Mouse (Mus musculus) MEL (cell line): ENCODE measurements at regions not wholly inside any gene's neighbourhood (a gene's known extent, or its start where the extent isn't known, plus 50 kb on each side); places are given as distances from the start of the nearest gene placed in this dataset.

Source experiments
- DNase-seq: peaks from one replicate; pipeline ENCODE4 v3.0.0; 2011; ENCODE audit warnings: low read depth, low spot score
- H3K27ac ChIP-seq: 2 replicates; pipeline ENCODE4 v1.5.1; 2012; ENCODE audit warnings: low read depth, mild to moderate bottlenecking, control low read depth, low read length, moderate library complexity; ENCODE audit not compliant: control insufficient read depth
- H3K27me3 ChIP-seq, 2 experiments: fragments of 150-350 bp in 1 of 2; sonication (generic) in 1 of 2; 2 replicates each; pipeline ENCODE4 v1.6.1; 2012; ENCODE audit warnings: low read length in 2 of 2, mild to moderate bottlenecking in 2 of 2, improper control_type of control experiment in 1 of 2, moderate library complexity in 1 of 2; ENCODE audit not compliant: insufficient read depth in 2 of 2, control insufficient read depth in 1 of 2
- H3K36me3 ChIP-seq, 2 experiments: 2 replicates each; pipeline ENCODE4 v1.6.1; 2012 to 2014; ENCODE audit warnings: low read length in 2 of 2, improper control_type of control experiment in 1 of 2, inconsistent platforms in 1 of 2, mild to moderate bottlenecking in 1 of 2; ENCODE audit not compliant: insufficient read depth in 2 of 2, control insufficient read depth in 1 of 2
- H3K4me1 ChIP-seq, 2 experiments: fragments of 150-350 bp in 1 of 2; sonication (generic) in 1 of 2; 2 replicates each; pipeline ENCODE4 v1.6.1; 2012; ENCODE audit warnings: low read length in 2 of 2, improper control_type of control experiment in 1 of 2, mild to moderate bottlenecking in 1 of 2; ENCODE audit not compliant: insufficient read depth in 2 of 2, control insufficient read depth in 1 of 2
- H3K4me3 ChIP-seq, 2 experiments: fragments of 150-350 bp in 1 of 2; sonication (generic) in 1 of 2; 2 replicates each; pipeline ENCODE4 v1.5.1; 2012; ENCODE audit warnings: low read depth in 2 of 2, low read length in 2 of 2, mild to moderate bottlenecking in 2 of 2, moderate library complexity in 2 of 2, control low read depth in 1 of 2, improper control_type of control experiment in 1 of 2; ENCODE audit not compliant: control insufficient read depth in 1 of 2, insufficient read depth in 1 of 2
- H3K79me2 ChIP-seq: 2 replicates; pipeline ENCODE4 v1.6.1; 2012; ENCODE audit warnings: mild to moderate bottlenecking, low read length, moderate library complexity; ENCODE audit not compliant: control insufficient read depth, poor library complexity, insufficient read depth
- H3K9ac ChIP-seq: 2 replicates; pipeline ENCODE4 v1.6.1; 2012; ENCODE audit warnings: low read depth, mild to moderate bottlenecking, control low read depth, low read length, moderate library complexity; ENCODE audit not compliant: control insufficient read depth, poor library complexity, severe bottlenecking
- H3K9me3 ChIP-seq: fragments of 150-350 bp; sonication (generic); replicated peaks from 2 replicates; pipeline ENCODE4 v1.6.1; 2012; ENCODE audit warnings: mild to moderate bottlenecking, low read length, improper control_type of control experiment, moderate library complexity; ENCODE audit not compliant: insufficient read depth
- BHLHE40 ChIP-seq: IDR thresholded peaks from 2 replicates; pipeline ENCODE4 v1.6.1; 2012; ENCODE audit warnings: low read depth, mild to moderate bottlenecking, inconsistent platforms, low read length, improper control_type of control experiment, borderline replicate concordance
- CHD1 ChIP-seq: IDR thresholded peaks from 2 replicates; pipeline ENCODE4 v1.6.1; 2012; ENCODE audit warnings: low read depth, mild to moderate bottlenecking, inconsistent platforms, low read length, improper control_type of control experiment
- CHD2 ChIP-seq: IDR thresholded peaks from 2 replicates; pipeline ENCODE4 v1.6.1; 2011; ENCODE audit warnings: low read length, improper control_type of control experiment
- CTCF ChIP-seq, 3 experiments: IDR thresholded peaks in 2 of 3; conservative IDR thresholded peaks in 1 of 3; 2 replicates each; pipeline ENCODE4 v1.5.1; 2011 to 2012; ENCODE audit warnings: low read length in 3 of 3, low read depth in 2 of 3, mild to moderate bottlenecking in 2 of 3, improper control_type of control experiment in 1 of 3, inconsistent platforms in 1 of 3, mixed read lengths in 1 of 3, moderate library complexity in 1 of 3; ENCODE audit not compliant: control insufficient read depth in 1 of 3, insufficient read depth in 1 of 3, poor library complexity in 1 of 3, severe bottlenecking in 1 of 3
- E2F4 ChIP-seq: IDR thresholded peaks from 2 replicates; pipeline ENCODE4 v1.6.1; 2011; ENCODE audit warnings: low read depth, low read length, improper control_type of control experiment, borderline replicate concordance
- ELF1 ChIP-seq: IDR thresholded peaks from 2 replicates; pipeline ENCODE4 v1.6.1; 2014; ENCODE audit warnings: low read depth, mild to moderate bottlenecking, inconsistent platforms, low read length, improper control_type of control experiment, moderate library complexity
- EP300 ChIP-seq, 2 experiments: IDR thresholded peaks; 2 replicates each; pipeline ENCODE4 v1.6.1; 2011; ENCODE audit warnings: improper control_type of control experiment in 2 of 2, low read length in 2 of 2, low read depth in 1 of 2, mild to moderate bottlenecking in 1 of 2
- ETS1 ChIP-seq: IDR thresholded peaks from 2 replicates; pipeline ENCODE4 v1.6.1; 2012; ENCODE audit warnings: low read depth, mild to moderate bottlenecking, inconsistent platforms, low read length, improper control_type of control experiment, moderate library complexity
- GABPA ChIP-seq: IDR thresholded peaks from 2 replicates; pipeline ENCODE4 v1.6.1; 2012; ENCODE audit warnings: low read depth, mild to moderate bottlenecking, inconsistent platforms, low read length, improper control_type of control experiment, moderate library complexity
- GATA1 ChIP-seq: IDR thresholded peaks from 2 replicates; pipeline ENCODE4 v1.6.1; 2011; ENCODE audit warnings: low read depth, low read length, improper control_type of control experiment
- HCFC1 ChIP-seq: IDR thresholded peaks from 2 replicates; pipeline ENCODE4 v1.6.1; 2012; ENCODE audit warnings: low read depth, mild to moderate bottlenecking, inconsistent platforms, low read length, improper control_type of control experiment, moderate library complexity
- JUND ChIP-seq: IDR thresholded peaks from 2 replicates; pipeline ENCODE4 v1.6.1; 2011; ENCODE audit warnings: low read depth, mild to moderate bottlenecking, improper control_type of control experiment, low read length
- MAFK ChIP-seq: IDR thresholded peaks from 2 replicates; pipeline ENCODE4 v1.6.1; 2011; ENCODE audit warnings: low read depth, mild to moderate bottlenecking, low read length, improper control_type of control experiment, borderline replicate concordance
- MAX ChIP-seq: IDR thresholded peaks from 2 replicates; pipeline ENCODE4 v1.6.1; 2011; ENCODE audit warnings: low read length, improper control_type of control experiment
- MAZ ChIP-seq: IDR thresholded peaks from 2 replicates; pipeline ENCODE4 v1.6.1; 2012; ENCODE audit warnings: low read depth, mild to moderate bottlenecking, inconsistent platforms, low read length, improper control_type of control experiment
- MEF2A ChIP-seq: IDR thresholded peaks from 2 replicates; pipeline ENCODE4 v1.6.1; 2014; ENCODE audit warnings: low read depth, mild to moderate bottlenecking, inconsistent platforms, low read length, improper control_type of control experiment; ENCODE audit not compliant: poor library complexity, insufficient replicate concordance, severe bottlenecking; ENCODE audit errors: extremely low read depth
- MYB ChIP-seq: IDR thresholded peaks from 2 replicates; pipeline ENCODE4 v1.6.1; 2011; ENCODE audit warnings: mild to moderate bottlenecking, low read depth, low read length, improper control_type of control experiment
- MYC ChIP-seq: IDR thresholded peaks from 2 replicates; pipeline ENCODE4 v1.6.1; 2011; ENCODE audit warnings: low read depth, mild to moderate bottlenecking, low read length, improper control_type of control experiment, moderate library complexity
- NELFE ChIP-seq: IDR thresholded peaks from 2 replicates; pipeline ENCODE4 v1.6.1; 2011; ENCODE audit warnings: low read depth, low read length, improper control_type of control experiment
- NRF1 ChIP-seq: IDR thresholded peaks from 2 replicates; pipeline ENCODE4 v1.6.1; 2014; ENCODE audit warnings: low read depth, mild to moderate bottlenecking, inconsistent platforms, low read length, improper control_type of control experiment, moderate library complexity; ENCODE audit not compliant: poor library complexity, insufficient read depth, severe bottlenecking
- POLR2A ChIP-seq, 2 experiments: IDR thresholded peaks; 2 replicates each; pipeline ENCODE4 v1.6.1; 2011 to 2012; ENCODE audit warnings: low read length in 2 of 2, mild to moderate bottlenecking in 2 of 2, control low read depth in 1 of 2, improper control_type of control experiment in 1 of 2, low read depth in 1 of 2, moderate library complexity in 1 of 2; ENCODE audit not compliant: control insufficient read depth in 1 of 2, insufficient read depth in 1 of 2, poor library complexity in 1 of 2
- POLR2AphosphoS2 ChIP-seq: IDR thresholded peaks from 2 replicates; pipeline ENCODE4 v1.6.1; 2011; ENCODE audit warnings: low read length, improper control_type of control experiment
- POLR2AphosphoS5 ChIP-seq: IDR thresholded peaks from 2 replicates; pipeline ENCODE4 v1.6.1; 2012; ENCODE audit warnings: low read depth, borderline replicate concordance, mild to moderate bottlenecking, inconsistent platforms, low read length, moderate library complexity, mixed read lengths
- RAD21 ChIP-seq: IDR thresholded peaks from 2 replicates; pipeline ENCODE4 v1.6.1; 2011; ENCODE audit warnings: mild to moderate bottlenecking, low read depth, low read length, improper control_type of control experiment
- RCOR1 ChIP-seq: IDR thresholded peaks from 2 replicates; pipeline ENCODE4 v1.6.1; 2012; ENCODE audit warnings: low read depth, mild to moderate bottlenecking, inconsistent platforms, low read length, improper control_type of control experiment
- SIN3A ChIP-seq: IDR thresholded peaks from 2 replicates; pipeline ENCODE4 v1.6.1; 2012; ENCODE audit warnings: low read length, improper control_type of control experiment, inconsistent platforms
- SMC3 ChIP-seq: IDR thresholded peaks from 2 replicates; pipeline ENCODE4 v1.6.1; 2011; ENCODE audit warnings: low read depth, low read length, improper control_type of control experiment
- TAL1 ChIP-seq: IDR thresholded peaks from 2 replicates; pipeline ENCODE4 v1.6.1; 2012; ENCODE audit warnings: mild to moderate bottlenecking, inconsistent platforms, low read length, moderate library complexity, mixed read lengths
- TBP ChIP-seq: IDR thresholded peaks from 2 replicates; pipeline ENCODE4 v1.8.0; 2011; ENCODE audit warnings: low read depth, low read length, improper control_type of control experiment
- TCF12 ChIP-seq: IDR thresholded peaks from 2 replicates; pipeline ENCODE4 v1.6.1; 2014; ENCODE audit warnings: low read depth, mild to moderate bottlenecking, inconsistent platforms, low read length, improper control_type of control experiment, moderate library complexity
- UBTF ChIP-seq: IDR thresholded peaks from 2 replicates; pipeline ENCODE4 v1.6.1; 2012; ENCODE audit warnings: low read depth, mild to moderate bottlenecking, inconsistent platforms, low read length, improper control_type of control experiment, moderate library complexity, borderline replicate concordance; ENCODE audit not compliant: insufficient read depth
- USF1 ChIP-seq: IDR thresholded peaks from 2 replicates; pipeline ENCODE4 v1.6.1; 2014; ENCODE audit warnings: low read depth, mild to moderate bottlenecking, inconsistent platforms, low read length, improper control_type of control experiment, moderate library complexity
- USF2 ChIP-seq, 2 experiments: IDR thresholded peaks; 2 replicates each; pipeline ENCODE4 v1.6.1; 2011 to 2012; ENCODE audit warnings: improper control_type of control experiment in 2 of 2, low read length in 2 of 2, borderline replicate concordance in 1 of 2, inconsistent platforms in 1 of 2, low read depth in 1 of 2, mild to moderate bottlenecking in 1 of 2; ENCODE audit not compliant: insufficient read depth in 1 of 2
- ZC3H11A ChIP-seq: IDR thresholded peaks from 2 replicates; pipeline ENCODE4 v1.6.1; 2012; ENCODE audit warnings: low read depth, mild to moderate bottlenecking, inconsistent platforms, low read length, improper control_type of control experiment
- ZKSCAN1 ChIP-seq: IDR thresholded peaks from 2 replicates; pipeline ENCODE4 v1.6.1; 2012; ENCODE audit warnings: low read depth, mild to moderate bottlenecking, inconsistent platforms, low read length, improper control_type of control experiment, moderate library complexity
- ZMIZ1 ChIP-seq: IDR thresholded peaks from 2 replicates; pipeline ENCODE4 v1.6.1; 2012; ENCODE audit warnings: low read depth, mild to moderate bottlenecking, inconsistent platforms, low read length, improper control_type of control experiment, moderate library complexity
- ZNF384 ChIP-seq: IDR thresholded peaks from 2 replicates; pipeline ENCODE4 v1.6.1; 2012; ENCODE audit warnings: low read depth, mild to moderate bottlenecking, inconsistent platforms, low read length, improper control_type of control experiment

DNA sequence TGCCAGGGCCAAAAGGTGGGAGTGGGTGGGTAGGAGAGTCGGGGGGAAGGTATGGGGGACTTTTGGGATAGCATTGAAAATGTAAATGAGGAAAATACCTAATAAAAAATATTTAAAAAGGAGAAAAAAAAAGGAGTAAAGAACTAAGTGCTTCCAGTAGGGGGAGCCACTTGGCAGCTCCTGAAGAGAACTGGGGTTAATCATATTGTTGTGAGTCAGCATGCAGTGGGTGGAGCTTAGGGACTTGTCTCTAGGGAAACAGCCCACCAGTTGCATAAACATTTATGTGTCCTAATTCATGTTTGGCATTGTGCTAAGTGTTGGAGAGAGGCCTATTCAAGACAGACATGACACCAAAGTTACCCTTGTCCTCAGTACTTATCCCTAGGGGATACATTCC lies 466.0 kb upstream of the Gulo start:
- Histone ChIP-seq H3K9me3 (no peaks in the 10 kb centered on the region), H3K4me1 (no peaks in the 10 kb centered on the region), H3K4me3 (no peak overlapping the region), H3K27ac (no peak overlapping the region), H3K79me2 (no peaks in the 10 kb centered on the region), H3K27me3 (peaks cover 0 to 2% of the 10 kb centered on the region in 2 experiments; a peak in 1 of 4 replicates), H3K36me3 (no peaks in the 10 kb centered on the region), H3K9ac (no peak overlapping the region)
- no peak for TF ChIP-seq HCFC1
- no peak for TF ChIP-seq MAFK
- TF ChIP-seq RAD21 = peak; percentile 66
- TF ChIP-seq USF1 = no peak
- no peak for TF ChIP-seq GABPA
- TF ChIP-seq ZMIZ1 = no peak
- TF ChIP-seq CTCF (IDR thresholded peaks at IDR 0.05 in 2 of 3, conservative IDR thresholded peaks at IDR 0.05 in 1 of 3; ENCODE audit: control insufficient read depth in 1 of 3, insufficient read depth in 1 of 3, low read depth in 2 of 3, low read length in 3 of 3, poor library complexity in 1 of 3, severe bottlenecking in 1 of 3) = peak; percentile 25 to 61 (median 43); a peak in 5 of 6 replicates
- no peak for TF ChIP-seq MAZ
- no peak for TF ChIP-seq NRF1
- no peak for TF ChIP-seq MYC
- TF ChIP-seq MAX = no peak
- TF ChIP-seq GATA1 = no peak
- no peak for TF ChIP-seq JUND
- no peak for TF ChIP-seq NELFE
- peak; percentile 74 for TF ChIP-seq SMC3
- no peak for TF ChIP-seq USF2 (IDR thresholded peaks at IDR 0.05; ENCODE audit: borderline replicate concordance in 1 of 2, insufficient read depth in 1 of 2, low read depth in 1 of 2, low read length in 2 of 2)
- TF ChIP-seq ZKSCAN1 = no peak
- TF ChIP-seq TCF12 = no peak
- TF ChIP-seq E2F4 = no peak
- TF ChIP-seq POLR2AphosphoS5 = no peak
- no peak for TF ChIP-seq ETS1
- TF ChIP-seq ZNF384 = peak; percentile 69
- TF ChIP-seq RCOR1 = no peak
- TF ChIP-seq MYB = no peak
- no peak for TF ChIP-seq SIN3A
- TF ChIP-seq TAL1 = no peak
- TF ChIP-seq ELF1 = no peak
- TF ChIP-seq POLR2AphosphoS2 = no peak
- no peak for TF ChIP-seq CHD1
- TF ChIP-seq MEF2A = no peak
- no peak for TF ChIP-seq TBP
- TF ChIP-seq CHD2 = no peak
- peak; percentile 52 for TF ChIP-seq ZC3H11A
- no peak for TF ChIP-seq EP300 (IDR thresholded peaks at IDR 0.05; ENCODE audit: low read depth in 1 of 2, low read length in 2 of 2)
- TF ChIP-seq UBTF = no peak
- no peak for TF ChIP-seq POLR2A (IDR thresholded peaks at IDR 0.05; ENCODE audit: control insufficient read depth in 1 of 2, insufficient read depth in 1 of 2, low read depth in 1 of 2, low read length in 2 of 2, poor library complexity in 1 of 2)
- TF ChIP-seq BHLHE40 = no peak
- DNase-seq = peak; percentile 66
